In the genomic region with DNA sequence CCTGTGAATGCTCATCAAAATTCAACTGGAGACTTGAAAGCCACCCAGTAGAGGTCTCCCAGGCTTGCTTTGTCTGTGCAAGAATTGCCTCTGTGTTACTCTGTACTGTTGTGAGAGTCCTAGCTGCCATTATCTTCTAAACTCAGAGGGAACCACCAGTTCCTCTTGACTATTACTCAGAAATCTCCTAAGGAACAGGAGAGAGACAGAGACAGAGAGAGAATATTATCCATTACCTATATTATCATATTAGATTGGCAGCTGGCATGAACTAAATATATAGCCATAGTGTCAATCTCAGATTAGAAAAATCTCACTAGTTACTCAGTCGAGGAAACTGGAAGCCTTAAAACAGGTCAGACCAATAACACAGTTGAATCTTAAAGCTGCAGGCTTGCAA, we compare ENCODE assay signal across 34 mouse cellular contexts.
"Had no signal": no experiment of that assay in that cellular context is flagged by ENCODE, and none has a peak within 500 bp of the region (broad histone marks: within the 10 kb centered on the region; RNA-seq: fewer than 3 reads in every experiment).

No protein-coding gene starts in this region.

- H3K4me1 ChIP-seq: heart, embryonic 12.5 days; heart, embryonic 13.5 days; heart, embryonic 15.5 days; hindbrain, embryonic 10.5 days; hindbrain, embryonic 12.5 days; hindbrain, embryonic 13.5 days; hindbrain, embryonic 15.5 days; intestine, embryonic 15.5 days; kidney, embryonic 15.5 days had no signal

- H3K9ac ChIP-seq: heart, embryonic 12.5 days; heart, embryonic 13.5 days; heart, embryonic 15.5 days; hindbrain, embryonic 12.5 days; hindbrain, embryonic 13.5 days; hindbrain, embryonic 14.5 days; hindbrain, embryonic 15.5 days; intestine, embryonic 15.5 days; kidney, embryonic 15.5 days had no signal

- H3K36me3 ChIP-seq: heart, embryonic 12.5 days; heart, embryonic 13.5 days; heart, embryonic 15.5 days; hindbrain, embryonic 10.5 days; hindbrain, embryonic 12.5 days; hindbrain, embryonic 13.5 days; hindbrain, embryonic 15.5 days; intestine, embryonic 15.5 days; kidney, embryonic 15.5 days had no signal

- H3K4me3 ChIP-seq: heart, embryonic 12.5 days; heart, embryonic 13.5 days; heart, embryonic 15.5 days; hindbrain, embryonic 10.5 days; hindbrain, embryonic 12.5 days; hindbrain, embryonic 13.5 days; hindbrain, embryonic 15.5 days; intestine, embryonic 15.5 days; kidney, embryonic 15.5 days; layer of hippocampus, adult 2 months; left cerebral cortex, adult 2 months had no signal

- H3K27ac ChIP-seq: heart, embryonic 13.5 days; heart, embryonic 15.5 days; hindbrain, embryonic 10.5 days; hindbrain, embryonic 12.5 days; hindbrain, embryonic 13.5 days; hindbrain, embryonic 14.5 days; hindbrain, embryonic 15.5 days; hindbrain, postnatal 0 days; intestine, embryonic 15.5 days; kidney, embryonic 15.5 days; kidney, postnatal 0 days; layer of hippocampus, adult 2 months; left cerebral cortex, adult 2 months had no signal

- H3K27me3 ChIP-seq: heart, embryonic 12.5 days; heart, embryonic 15.5 days; hindbrain, embryonic 15.5 days; intestine, embryonic 15.5 days had no signal

- DNase-seq: heart, postnatal 10 days; heart, postnatal 14 days; heart, postnatal 36 days; heart, postnatal 4 days; kidney, adult 11 months; kidney, adult 18-20 months; kidney, adult 2 months; kidney, adult 8-10 months; kidney, adult 9 months; kidney, postnatal 10 days; kidney, postnatal 14 days; kidney, postnatal 25 days; kidney, postnatal 36 days; kidney, postnatal 4 days; layer of hippocampus, adult 9-11 months; layer of hippocampus, postnatal 36 days had no signal

- H3K9me3 ChIP-seq: heart, embryonic 12.5 days; heart, embryonic 13.5 days; heart, embryonic 15.5 days; hindbrain, embryonic 10.5 days; hindbrain, embryonic 12.5 days; hindbrain, embryonic 13.5 days; hindbrain, embryonic 15.5 days; intestine, embryonic 15.5 days; kidney, embryonic 15.5 days had no signal

- ATAC-seq: hindbrain, embryonic 16.5 days; hindbrain, postnatal 0 days; inflammation-experienced regulatory T-cells, adult 6 months; intestine, embryonic 15.5 days; intestine, embryonic 16.5 days; intestine, postnatal 0 days had no signal
